Mouse (Mus musculus) thymus, postnatal 10 days (tissue): ENCODE measurements around the gene Syf2.

Source experiments
- DNase-seq, 2 experiments: peaks; one replicate each; pipeline ENCODE4 v3.0.0; 2021; ENCODE audit warnings: low spot score in 2 of 2

Syf2 gene

DNA sequence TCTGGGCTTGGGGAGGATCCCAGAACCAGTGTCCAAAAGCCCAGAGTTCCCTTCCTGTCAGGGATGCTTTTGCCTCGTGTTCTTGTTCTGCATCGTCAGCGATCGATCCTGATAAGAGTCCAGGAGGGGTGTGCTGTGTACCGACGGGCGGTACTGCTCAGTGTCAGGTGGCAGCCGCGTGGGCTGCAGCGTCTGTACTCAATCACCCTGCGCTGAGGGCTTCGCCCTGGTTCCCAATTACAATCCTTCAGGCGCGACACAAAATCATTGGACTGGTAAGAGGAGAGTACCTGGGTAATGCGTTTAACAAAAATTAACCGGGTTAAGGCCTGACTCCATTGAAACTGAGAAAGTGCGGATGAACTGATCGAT is 37.9 kb downstream of the Syf2 start:
- no peak for DNase-seq

DNA sequence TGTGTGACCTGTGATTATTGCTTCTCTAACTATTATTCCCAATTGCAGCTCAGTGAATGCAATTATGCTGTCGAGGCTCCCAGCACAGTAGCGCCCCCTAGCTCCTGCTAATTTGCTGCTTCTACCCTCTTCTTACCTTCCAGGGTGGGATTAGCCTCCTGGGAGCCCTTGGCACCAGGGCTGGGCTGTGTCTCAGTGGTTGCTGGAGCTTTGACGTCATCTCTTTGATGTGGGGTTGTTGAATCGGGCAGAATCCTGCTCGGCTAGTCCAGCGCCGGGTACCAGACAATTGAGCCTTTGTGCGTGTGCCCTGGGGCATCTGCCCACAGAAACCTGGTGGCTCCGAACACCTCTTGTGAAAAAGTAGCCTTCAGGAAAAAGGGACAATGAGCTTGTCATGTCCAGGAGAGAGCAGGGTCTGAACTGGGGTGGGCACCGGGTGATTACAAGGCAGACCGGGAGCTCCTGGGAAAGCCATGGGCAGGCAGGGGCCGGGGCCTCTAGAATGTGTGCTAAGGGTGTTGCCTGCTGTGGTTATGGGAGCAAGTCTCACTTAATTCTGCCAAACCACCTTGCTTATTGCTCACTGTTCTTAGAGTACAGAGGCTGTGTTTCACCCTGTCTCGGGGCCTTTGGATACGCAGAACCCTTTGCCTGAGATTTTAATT is 44.7 kb downstream of the Syf2 start:
- DNase-seq: no peak

DNA sequence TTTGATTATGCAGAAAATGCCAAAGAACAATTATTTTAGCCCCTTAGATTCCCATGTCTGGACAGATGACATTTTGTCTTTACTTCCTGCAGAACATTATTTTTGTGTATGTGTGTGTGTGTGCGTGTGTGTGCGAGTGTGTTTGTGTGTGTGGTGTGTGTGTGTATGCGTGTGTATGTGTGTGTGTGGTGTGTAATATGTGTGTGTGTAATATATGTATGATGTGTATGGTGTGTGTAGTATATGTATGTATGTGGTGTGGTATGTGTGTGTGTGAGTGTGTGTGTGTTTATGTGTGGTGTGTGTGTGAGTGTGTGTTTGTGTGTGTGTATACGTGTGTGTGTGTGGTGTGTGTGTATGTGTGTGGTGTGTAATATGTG is 45.2 kb downstream of the Syf2 start:
- DNase-seq: no peak

DNA sequence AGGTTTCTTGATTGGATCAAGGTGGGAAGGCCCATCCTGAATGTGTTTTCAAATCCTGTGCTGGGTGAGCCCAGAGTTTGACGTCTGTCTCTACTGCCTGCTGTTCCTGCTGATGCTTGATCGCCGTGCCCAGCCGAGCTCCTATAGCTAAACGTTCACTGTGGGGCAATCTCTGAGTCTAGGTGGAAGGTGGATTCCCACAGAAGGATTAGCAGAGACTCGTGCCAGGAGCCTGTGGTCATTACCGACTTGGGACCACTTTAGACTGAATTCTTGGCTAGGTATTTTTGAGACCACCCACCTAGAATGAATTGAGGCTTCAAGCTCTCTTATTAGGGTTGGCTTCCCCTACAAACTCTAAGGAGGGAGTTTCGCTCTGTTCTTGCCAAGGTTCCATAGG is 48.2 kb downstream of the Syf2 start:
- no peak for DNase-seq

DNA sequence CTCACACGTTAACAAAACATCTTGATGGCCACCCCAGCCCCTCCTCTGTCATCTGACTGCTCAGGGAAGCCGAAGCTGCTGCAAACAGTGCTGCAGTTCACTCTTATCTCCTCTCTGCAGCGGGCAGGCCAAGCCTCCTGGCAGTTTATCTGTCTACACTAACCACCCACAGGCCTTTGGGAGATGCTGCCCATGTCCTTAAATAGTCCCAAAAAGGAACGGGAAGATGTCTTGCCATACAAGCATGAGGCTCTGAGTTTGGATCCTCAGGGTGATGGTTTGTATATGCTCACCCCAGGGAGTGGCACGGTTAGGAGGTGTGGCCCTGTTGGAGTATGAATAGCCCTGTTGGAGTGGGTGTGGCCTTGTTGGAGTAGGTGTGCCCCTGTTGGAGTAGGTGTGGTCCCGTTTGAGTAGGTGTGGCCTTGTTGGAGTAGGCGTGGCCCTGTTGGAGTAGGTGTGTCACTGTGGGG is 51.3 kb downstream of the Syf2 start:
- DNase-seq: no peak

DNA sequence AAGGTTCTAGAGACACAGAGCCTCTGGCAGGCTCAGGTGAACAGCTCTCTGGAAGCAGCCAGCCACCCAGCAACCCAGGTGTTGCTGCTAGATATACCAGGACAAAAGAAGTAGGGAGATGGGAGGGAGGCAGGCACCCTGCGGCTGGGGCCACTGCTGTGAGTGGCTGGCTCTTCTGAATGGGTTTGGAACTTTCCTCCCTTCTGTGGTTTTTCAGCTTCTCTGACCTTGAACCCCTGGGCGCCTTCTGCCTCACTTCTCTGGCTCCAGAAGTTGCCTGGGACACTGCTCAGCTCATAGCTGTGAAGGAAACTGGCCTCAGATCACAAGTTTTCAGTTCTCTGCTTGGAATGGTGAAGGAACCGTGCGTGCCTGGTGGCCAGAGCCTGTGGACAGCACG is 52.4 kb downstream of the Syf2 start:
- no peak for DNase-seq

DNA sequence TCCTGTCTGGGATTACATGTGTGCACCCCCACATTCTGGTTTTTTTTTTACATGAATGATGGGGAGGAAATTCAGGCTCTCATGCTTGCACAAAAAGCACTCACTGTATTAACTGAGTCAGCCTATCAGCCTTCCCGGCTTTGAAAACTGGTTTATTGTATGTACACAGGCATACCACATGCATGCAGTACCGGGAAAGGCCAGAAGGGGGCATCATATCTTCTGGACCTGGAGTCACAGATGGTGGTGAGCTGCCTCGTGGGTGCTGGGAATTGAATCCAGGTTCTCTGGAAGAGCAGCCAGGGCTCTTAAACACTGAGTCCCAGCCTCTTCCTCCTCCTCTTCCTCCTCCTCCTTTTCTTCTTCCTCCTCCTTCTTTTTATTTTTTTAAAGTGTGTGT is 53.9 kb downstream of the Syf2 start:
- peak in 1 of 2 experiments; percentile 34 for DNase-seq

DNA sequence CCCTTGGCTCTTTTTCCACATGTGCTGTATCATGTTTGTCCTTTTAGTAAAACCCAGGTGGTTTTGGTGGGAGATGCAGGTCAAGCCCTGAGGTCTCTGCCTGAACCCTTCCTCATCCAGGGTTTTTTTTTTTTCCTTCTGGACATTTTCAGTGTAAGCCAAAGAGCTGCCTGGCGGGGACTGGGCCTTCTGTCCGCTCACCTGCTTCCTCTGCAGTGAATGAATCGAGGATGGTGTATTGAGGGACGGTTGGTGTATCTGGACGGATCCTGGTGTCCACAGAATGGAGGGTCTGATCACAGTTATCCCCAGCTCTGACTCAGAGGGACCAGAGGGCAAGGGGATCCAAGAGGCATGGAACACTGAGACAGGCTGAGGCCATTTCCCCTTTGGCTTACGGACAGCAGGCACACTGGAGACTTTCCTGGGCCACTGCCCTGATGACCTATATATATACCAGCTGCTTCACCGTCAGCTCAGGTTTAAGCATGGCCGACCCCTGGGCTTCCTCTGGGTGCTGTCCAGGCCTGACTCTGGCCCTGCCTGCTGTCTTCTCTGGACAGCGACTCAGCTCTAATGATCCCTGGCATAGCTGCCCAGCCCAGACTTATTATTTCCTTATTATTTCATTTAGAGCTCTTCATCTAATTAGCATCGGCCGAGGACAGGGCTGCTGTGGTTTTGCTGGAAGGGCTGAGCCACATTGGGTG is 55.1 kb downstream of the Syf2 start:
- DNase-seq: no peak

DNA sequence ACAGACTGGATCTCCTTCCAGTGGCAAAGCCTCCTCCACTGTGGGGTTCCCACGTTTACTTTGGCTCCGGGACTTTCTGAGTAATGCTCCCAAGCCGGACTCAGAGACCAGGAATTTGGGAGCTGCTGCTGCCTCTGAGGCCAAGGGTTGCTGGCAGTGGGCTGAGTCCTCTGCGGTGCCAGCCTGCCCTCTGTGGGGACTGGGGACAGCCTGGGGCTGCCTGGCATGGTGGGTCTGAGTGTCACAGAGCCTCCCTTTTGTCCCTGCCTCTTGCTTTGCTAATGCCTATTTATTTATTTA is 55.6 kb downstream of the Syf2 start:
- no peak for DNase-seq

DNA sequence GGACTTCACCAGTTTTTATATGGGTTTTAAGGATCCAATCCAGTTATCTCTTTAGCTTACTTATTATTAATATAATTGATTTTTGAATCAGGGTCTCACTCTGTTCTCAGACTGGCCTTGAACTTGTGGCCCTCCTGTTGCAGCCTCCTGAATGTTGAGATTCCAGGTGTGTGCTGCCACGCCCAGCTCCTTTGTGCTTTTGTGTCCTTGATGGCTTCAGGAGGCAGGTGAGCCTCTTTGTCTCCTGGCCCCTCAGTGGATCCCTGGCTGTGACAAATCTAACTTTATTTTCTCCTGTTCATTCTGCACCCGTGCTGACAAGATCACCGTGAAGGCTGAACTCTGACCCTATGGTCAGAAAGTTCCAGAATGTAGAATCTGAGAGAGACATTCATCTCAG is 56.3 kb downstream of the Syf2 start:
- DNase-seq: no peak
